Mouse (Mus musculus): Measurements from ENCODE around the gene 4632433K11Rik.

- no peak for TF ChIP-seq TAL1 (IDR thresholded peaks at IDR 0.05; ENCODE audit: low read length)
- TF ChIP-seq GATA1 (IDR thresholded peaks at IDR 0.05; ENCODE audit: low read length): no peak
Observed at GRCm38 (mm10) chr7:5044981-5045380, 11.1 kb downstream of the 4632433K11Rik start.
